Mouse (Mus musculus): ENCODE results near the gene Alppl2.

Alppl2 gene

DNA sequence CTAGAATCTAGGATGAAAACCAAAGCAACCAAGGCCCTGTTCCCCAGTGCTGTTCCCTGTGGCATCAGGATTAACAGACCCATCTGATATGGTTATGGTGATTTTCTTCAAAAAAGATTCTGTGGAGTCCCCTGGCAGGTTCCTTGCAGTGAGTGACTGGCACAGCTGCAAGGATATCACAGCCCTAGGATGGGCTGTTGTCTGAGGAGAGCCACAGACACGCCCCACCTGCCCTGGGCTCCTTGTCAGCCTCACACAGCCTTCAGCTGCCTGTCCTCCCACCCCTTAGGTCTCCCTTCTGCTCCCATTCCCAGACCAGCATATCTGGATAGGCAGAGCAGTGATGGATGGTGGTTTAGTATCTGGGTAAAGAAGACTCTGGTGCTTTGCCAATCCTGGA, 39.0 kb downstream of the Alppl2 start:
- no peak for DNase-seq (ENCODE audit: low read depth)

DNA sequence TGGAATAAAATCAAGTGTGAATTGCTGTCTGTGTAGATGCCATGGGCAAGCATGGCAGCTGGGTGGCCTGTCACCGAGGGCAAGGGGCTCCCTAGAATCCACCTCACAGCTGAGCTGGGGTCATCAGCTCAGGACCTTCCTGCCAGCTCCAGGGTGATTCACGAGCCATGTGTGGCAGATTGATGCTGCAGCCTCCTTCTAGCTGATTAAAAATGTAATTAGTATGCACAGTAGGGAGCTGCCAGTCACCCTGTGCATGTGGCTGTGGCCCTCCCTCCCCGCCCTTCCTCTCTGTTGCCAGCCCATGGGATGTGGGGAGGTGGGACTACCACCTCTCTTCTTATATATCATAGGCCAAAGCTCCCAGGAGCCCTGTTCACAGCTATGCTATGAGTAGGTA, 39.7 kb downstream of the Alppl2 start:
- DNase-seq (ENCODE audit: low read depth), result no peak

DNA sequence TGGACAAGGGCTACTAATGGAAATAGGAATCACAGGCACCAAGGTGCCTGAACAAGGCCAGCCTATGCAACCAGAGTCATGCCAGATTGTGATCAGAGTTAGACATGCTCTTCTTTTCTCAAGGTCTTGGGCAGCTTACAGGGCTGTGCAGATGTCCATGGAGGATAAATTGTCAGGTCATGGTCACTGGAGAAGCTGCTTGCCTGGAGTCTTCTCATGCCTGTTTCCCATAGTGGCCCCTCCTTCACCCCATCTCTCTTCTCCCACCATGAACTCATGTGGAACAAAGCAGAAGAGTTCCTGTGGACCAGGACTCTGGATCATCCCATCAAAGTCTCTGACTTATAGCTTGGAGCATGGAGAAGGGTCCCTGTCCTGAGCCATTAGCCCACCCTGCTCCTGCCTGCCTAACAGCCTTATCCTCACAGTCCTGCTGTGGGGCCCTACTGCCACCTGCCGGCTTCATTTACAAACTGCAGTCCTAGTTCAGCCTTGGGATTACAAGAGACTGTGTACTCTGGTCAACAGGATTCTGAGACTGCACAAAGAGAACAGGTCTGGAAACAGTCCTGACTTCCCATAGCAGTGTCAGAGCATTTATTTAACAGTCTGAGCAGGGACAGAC, 47.8 kb downstream of the Alppl2 start:
- peak; percentile 38 for DNase-seq (ENCODE audit: low read depth)

DNA sequence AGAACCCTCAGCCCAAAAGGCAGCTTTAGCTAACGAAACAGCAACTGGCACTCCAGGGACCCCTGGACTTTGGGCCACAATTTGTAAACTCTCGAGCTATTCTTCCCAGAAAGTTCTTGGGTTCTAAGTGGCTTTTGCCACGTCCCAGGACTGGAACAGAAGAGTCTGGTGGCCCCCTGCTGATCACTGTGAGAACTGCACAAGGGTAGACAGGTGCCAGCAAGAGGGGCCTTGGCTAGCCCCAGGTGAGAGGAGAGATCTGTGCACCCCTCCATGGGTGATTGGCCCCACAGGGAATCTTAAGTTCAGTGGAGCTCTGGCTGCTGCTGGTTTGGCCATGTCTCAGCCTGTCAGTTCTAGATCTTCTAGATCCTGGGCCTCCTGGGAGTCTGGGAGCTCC, 48.6 kb downstream of the Alppl2 start:
- DNase-seq (ENCODE audit: low read depth), result peak; percentile 46

DNA sequence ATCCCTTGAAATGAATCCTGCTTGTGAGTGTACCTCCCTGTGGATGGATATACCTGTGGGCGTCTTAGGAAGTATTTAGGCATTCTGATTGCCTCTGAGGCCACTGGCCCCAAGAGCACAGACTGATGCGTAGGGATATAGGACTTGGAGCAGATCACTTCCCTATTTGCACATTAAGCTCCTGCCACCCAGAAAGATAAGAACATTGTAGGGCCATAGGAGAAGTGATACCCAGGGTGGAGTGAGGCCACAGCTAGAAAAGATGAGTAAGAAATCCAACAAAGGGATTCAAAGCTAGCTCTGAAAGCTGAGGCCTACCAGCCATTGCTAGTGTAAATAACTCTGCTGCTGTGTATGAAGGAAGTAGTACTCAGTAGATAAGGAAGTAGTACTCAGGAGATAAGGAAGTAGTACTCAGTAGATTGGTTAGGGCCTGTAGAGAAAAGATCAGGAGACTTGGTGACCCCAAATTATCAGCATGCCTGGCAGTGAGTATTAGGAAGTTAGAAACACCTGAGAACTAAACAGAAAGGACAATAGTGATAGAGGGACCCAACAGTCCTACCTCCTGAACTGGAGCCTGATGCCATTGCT, 51.2 kb downstream of the Alppl2 start:
- no peak for DNase-seq (ENCODE audit: low read depth)
